Mouse (Mus musculus) heart, embryonic 12.5 days (tissue): Measurements from ENCODE around the gene Fcgr3. TPM values are rescaled to one million over a fixed set of nuclear protein-coding genes. Genes with fewer than 3 reads are reported as not detected.

Experiments used
- ATAC-seq: fragments of 200-750 bp; cut with Nextera tagmentation; 2 replicates; pipeline ENCODE4 v1.8.0; 2017; ENCODE audit warnings: moderate TSS enrichment, moderate library complexity; ENCODE audit not compliant: insufficient number of reproducible peaks, low FRiP score
- H3K27ac ChIP-seq: fragments of 300-500 bp; sonication (generic); 2 replicates; pipeline ENCODE4 v1.5.1; 2016; ENCODE audit warnings: mild to moderate bottlenecking, moderate library complexity; ENCODE audit not compliant: poor library complexity, severe bottlenecking
- H3K27me3 ChIP-seq: fragments of 300-500 bp; sonication (generic); replicated peaks from 2 replicates; pipeline ENCODE4 v1.6.1; 2016; ENCODE audit warnings: mild to moderate bottlenecking, moderate library complexity
- H3K36me3 ChIP-seq: fragments of 300-500 bp; sonication (generic); 2 replicates; pipeline ENCODE4 v1.6.1; 2016; ENCODE audit warnings: mild to moderate bottlenecking, moderate library complexity
- H3K4me1 ChIP-seq: fragments of 300-500 bp; sonication (generic); replicated peaks from 2 replicates; pipeline ENCODE4 v1.6.1; 2016; ENCODE audit warnings: mild to moderate bottlenecking
- H3K4me2 ChIP-seq: fragments of 300-500 bp; sonication (generic); 2 replicates; pipeline ENCODE4 v1.6.1; 2016; ENCODE audit warnings: mild to moderate bottlenecking, moderate library complexity
- H3K4me3 ChIP-seq: fragments of 300-500 bp; sonication (generic); 2 replicates; pipeline ENCODE4 v1.5.1; 2016; ENCODE audit warnings: mild to moderate bottlenecking
- H3K9ac ChIP-seq: fragments of 300-500 bp; sonication (generic); 2 replicates; pipeline ENCODE4 v1.6.1; 2016; ENCODE audit warnings: mild to moderate bottlenecking, moderate library complexity
- H3K9me3 ChIP-seq: fragments of 300-500 bp; sonication (generic); replicated peaks from 2 replicates; pipeline ENCODE4 v1.6.1; 2016; ENCODE audit warnings: mild to moderate bottlenecking, moderate library complexity
- WGBS: fragments of 180-500 bp; shearing (Covaris S2); methylation state at CpG from one replicate; pipeline ENCODE4 v1.1.7; 2016; 5-methylcytosine and 5-hydroxymethylcytosine counted together
- polyA plus RNA-seq: library from polyadenylated mRNA; unstranded; fragments of >200 nt; fragmentation: Nextera tagmentation; extraction: Ambion mirVana; gene quantifications from 2 replicates; pipeline ENCODE4 v1.2.1, GENCODE M21; 2016

Gene Fcgr3
- polyA plus RNA-seq, 1 experiment from 2014 or later, result 3.8 TPM

DNA sequence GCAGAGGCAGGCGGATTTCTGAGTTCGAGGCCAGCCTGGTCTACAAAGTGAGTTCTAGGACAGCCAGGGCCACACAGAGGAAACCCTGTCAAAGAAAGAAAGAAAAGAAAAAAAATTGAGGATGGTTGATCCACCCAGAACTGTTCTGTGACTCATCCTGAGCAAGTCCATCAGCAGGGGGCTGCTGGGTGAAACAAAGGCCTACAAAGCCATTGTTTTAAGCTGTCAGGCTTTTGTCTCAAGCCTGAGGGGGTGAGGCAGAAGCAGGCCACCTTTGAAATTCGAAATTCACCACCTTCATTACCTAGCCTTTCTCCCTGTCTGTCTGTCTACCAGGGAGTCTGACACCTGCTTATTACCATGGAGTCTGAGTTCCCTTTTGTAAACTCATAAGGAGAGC is 18.2 kb downstream of the Fcgr3 start:
- H3K4me3 ChIP-seq, result no peak overlapping the region
- H3K4me2 ChIP-seq, result no peak overlapping the region
- H3K36me3 ChIP-seq, result no peaks in the 10 kb centered on the region
- H3K27ac ChIP-seq, result no peak overlapping the region
- WGBS, result 69% methylated on average over 3 of the region's 3 CpGs
- peaks cover 5% of the 10 kb centered on the region; the same call in 1 of the 2 replicates for H3K4me1 ChIP-seq
- no peaks in the 10 kb centered on the region for H3K9me3 ChIP-seq
- H3K9ac ChIP-seq, result no peak overlapping the region
- no peaks in the 10 kb centered on the region for H3K27me3 ChIP-seq
- no peak for ATAC-seq

DNA sequence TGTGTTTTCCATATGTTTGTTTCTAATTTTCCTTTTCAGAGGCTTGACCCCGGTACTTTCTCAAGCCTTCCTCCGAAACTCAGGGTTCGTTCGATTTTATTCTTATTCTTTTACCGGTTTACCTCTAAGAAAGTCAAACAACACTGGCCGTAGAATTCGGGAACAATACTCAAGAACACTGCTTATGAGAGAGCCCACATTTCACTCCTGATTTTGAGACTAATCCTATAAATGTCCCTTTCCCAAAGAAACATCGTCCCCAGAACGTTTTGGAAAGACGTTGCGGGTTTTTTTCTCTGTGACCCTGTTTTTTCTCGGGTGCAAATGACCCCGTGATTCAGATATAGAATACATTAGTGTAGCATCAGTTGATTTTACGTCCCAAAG is 19.7 kb downstream of the Fcgr3 start:
- H3K9ac ChIP-seq, result peak overlapping the region; percentile 61
- H3K4me2 ChIP-seq, result peak overlapping the region; percentile 67
- no peaks in the 10 kb centered on the region for H3K9me3 ChIP-seq
- H3K27ac ChIP-seq, result no peak overlapping the region
- H3K36me3 ChIP-seq, result no peaks in the 10 kb centered on the region
- ATAC-seq, result no peak
- H3K4me3 ChIP-seq, result peak overlapping the region; percentile 82
- 3% methylated on average over 14 of the region's 14 CpGs for WGBS
- no peaks in the 10 kb centered on the region; the same call in 1 of the 2 replicates for H3K27me3 ChIP-seq
- H3K4me1 ChIP-seq, result peaks cover 5% of the 10 kb centered on the region; the same call in 1 of the 2 replicates

DNA sequence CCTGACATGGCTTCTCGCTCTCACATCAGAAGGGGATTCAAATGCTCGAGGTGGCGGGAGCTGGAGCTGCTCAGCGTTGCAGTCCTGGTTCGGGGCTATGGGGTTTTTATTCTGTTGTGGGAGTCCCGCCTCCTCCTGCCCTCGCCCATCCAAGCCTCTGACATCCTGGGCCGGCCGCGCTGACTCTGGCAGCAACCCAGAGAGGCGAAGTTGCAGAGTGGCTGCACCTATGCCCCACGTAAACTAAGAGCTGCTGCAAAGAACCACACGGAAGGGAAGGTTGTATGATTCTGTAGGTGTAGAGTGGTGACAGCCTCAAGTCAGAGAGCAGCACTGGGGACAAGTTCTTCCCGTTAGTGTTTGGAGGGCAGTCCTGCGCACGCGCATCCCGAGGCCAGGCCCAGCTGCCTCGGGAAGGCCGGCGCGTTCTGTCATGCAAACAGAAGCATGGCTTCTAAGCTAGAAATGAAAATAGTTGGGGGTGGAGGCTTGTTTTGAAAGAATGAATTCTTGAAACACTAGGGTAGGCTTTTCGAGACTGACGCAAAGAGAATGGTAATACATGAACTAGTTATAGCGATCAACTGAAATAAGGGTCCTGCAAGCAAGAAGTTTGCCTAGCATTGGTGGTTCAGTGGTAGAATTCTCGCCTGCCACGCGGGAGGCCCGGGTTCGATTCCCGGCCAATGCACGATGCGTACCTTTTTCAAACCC is 20.2 kb downstream of the Fcgr3 start:
- peak overlapping the region; percentile 73 for H3K9ac ChIP-seq
- under 1% methylated on average over 33 of the region's 33 CpGs for WGBS
- ATAC-seq, result peak; percentile 93
- H3K4me3 ChIP-seq, result peak overlapping the region; percentile 82
- H3K36me3 ChIP-seq, result no peaks in the 10 kb centered on the region
- peak overlapping the region; percentile 82 for H3K27ac ChIP-seq
- no peaks in the 10 kb centered on the region; the same call in 1 of the 2 replicates for H3K27me3 ChIP-seq
- peaks cover 5% of the 10 kb centered on the region; the same call in 1 of the 2 replicates for H3K4me1 ChIP-seq
- H3K4me2 ChIP-seq, result peak overlapping the region; percentile 67
- no peaks in the 10 kb centered on the region for H3K9me3 ChIP-seq

DNA sequence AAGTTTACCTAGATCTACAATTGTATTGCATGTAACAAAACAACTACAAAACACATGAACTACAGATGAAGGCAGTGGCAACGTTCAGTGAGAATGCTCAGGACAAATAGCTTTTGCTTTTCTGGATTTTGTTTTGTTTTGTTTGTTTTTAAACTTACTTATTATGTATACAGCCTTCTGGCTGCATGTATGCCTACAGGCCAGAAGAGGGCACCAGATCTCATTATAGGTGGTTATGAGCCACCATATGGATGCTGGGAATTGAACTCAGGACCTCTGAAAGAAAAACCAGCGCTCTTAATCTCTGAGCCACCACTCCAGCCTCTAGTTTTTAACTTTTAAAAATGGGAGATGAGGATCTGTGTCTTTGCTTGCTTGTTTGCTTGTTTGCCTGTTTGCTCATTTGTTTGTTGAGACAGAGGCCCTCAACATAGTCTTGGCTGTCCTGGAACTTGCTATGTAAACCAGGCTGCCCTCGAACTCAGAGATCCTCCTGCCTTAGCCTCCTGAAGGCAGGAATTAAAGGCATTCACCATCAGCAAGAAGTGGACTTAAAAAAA is 21.1 kb downstream of the Fcgr3 start:
- WGBS, result 67% methylated on average over 3 of the region's 3 CpGs
- no peak for ATAC-seq
- peak overlapping the region; percentile 67 for H3K4me2 ChIP-seq
- H3K27ac ChIP-seq, result no peak overlapping the region
- H3K36me3 ChIP-seq, result no peaks in the 10 kb centered on the region
- peaks cover 5% of the 10 kb centered on the region; the same call in 1 of the 2 replicates for H3K4me1 ChIP-seq
- no peaks in the 10 kb centered on the region; the same call in 1 of the 2 replicates for H3K27me3 ChIP-seq
- H3K9me3 ChIP-seq, result no peaks in the 10 kb centered on the region
- peak overlapping the region; percentile 82 for H3K4me3 ChIP-seq
- no peak overlapping the region for H3K9ac ChIP-seq

GRCm38 (mm10) chr1:171039880-171040279 is 24.9 kb downstream of the Fcgr3 start:
- 79% methylated on average over 7 of the region's 7 CpGs for WGBS
- no peak overlapping the region for H3K4me3 ChIP-seq
- H3K27ac ChIP-seq, result no peak overlapping the region
- H3K4me2 ChIP-seq, result no peak overlapping the region
- peaks cover 4% of the 10 kb centered on the region; the same call in 1 of the 2 replicates for H3K27me3 ChIP-seq
- H3K9ac ChIP-seq, result no peak overlapping the region
- no peak for ATAC-seq
- no peaks in the 10 kb centered on the region for H3K9me3 ChIP-seq
- H3K36me3 ChIP-seq, result no peaks in the 10 kb centered on the region
- peaks cover 3% of the 10 kb centered on the region; the same call in 1 of the 2 replicates for H3K4me1 ChIP-seq

- ATAC-seq, result no peak
- 73% methylated on average over 6 of the region's 6 CpGs for WGBS
- peaks cover 4% of the 10 kb centered on the region; the same call in 1 of the 2 replicates for H3K27me3 ChIP-seq
These were observed 25.6 kb downstream of the Fcgr3 start for GRCm38 (mm10) chr1:171039135-171039534.

DNA sequence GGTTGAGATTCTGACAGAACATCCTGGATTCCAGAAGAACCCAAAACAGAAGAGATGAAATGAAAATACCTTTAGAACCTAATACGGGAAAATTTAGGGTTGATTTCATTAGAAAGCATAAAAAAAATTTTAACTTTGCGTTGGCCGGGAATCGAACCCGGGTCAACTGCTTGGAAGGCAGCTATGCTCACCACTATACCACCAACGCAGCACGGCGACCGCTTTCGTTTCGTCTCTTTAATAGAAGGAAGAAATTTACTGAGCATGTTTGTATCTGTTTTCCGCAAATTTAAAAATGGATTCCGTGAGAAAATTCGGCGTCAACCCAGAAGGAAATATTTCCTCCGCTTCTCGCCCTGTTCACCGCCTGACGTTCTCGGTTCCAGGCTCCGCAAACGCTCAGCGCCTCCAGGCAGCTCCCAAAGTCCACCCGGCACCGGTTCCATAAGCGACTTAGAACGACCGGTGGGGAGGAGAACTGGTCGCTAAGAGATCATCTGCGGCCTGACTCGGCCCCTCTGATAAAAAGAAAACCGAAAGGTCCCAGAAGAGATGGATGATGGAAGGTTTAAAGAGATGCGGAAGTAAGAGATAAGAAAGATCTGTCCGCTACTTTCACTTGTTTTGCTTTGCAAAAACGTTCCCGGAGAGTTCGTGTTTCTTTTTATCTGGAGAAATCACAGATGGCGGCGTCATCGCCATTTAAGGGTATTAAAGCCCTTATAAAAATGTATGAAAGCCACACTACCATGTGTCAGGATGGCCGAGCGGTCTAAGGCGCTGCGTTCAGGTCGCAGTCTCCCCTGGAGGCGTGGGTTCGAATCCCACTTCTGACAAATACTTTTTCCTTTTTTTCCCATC is 26.6 kb downstream of the Fcgr3 start:
- H3K4me1 ChIP-seq, result peaks cover 3% of the 10 kb centered on the region; the same call in 1 of the 2 replicates
- H3K4me2 ChIP-seq, result peak overlapping the region; percentile 61
- under 1% methylated on average over 47 of the region's 47 CpGs for WGBS
- ATAC-seq, result peak; percentile 80
- H3K27me3 ChIP-seq, result peaks cover 9% of the 10 kb centered on the region
- no peaks in the 10 kb centered on the region for H3K36me3 ChIP-seq
- no peaks in the 10 kb centered on the region for H3K9me3 ChIP-seq
- peak overlapping the region; percentile 88 for H3K9ac ChIP-seq
- H3K4me3 ChIP-seq, result peak overlapping the region; percentile 93
- peak overlapping the region; percentile 64 for H3K27ac ChIP-seq

More at GRCm38 (mm10) chr1:171039135-171039534, 25.6 kb downstream of the Fcgr3 start:
- Histone ChIP-seq H3K36me3 (no peaks in the 10 kb centered on the region), H3K9me3 (no peaks in the 10 kb centered on the region), H3K4me1 (peaks cover 3% of the 10 kb centered on the region; the same call in 1 of the 2 replicates), H3K27ac (no peak overlapping the region), H3K9ac (no peak overlapping the region), H3K4me3 (no peak overlapping the region), H3K4me2 (no peak overlapping the region)

GRCm38 (mm10) chr1:171036550-171037324 is 28.0 kb downstream of the Fcgr3 start:
- no peaks in the 10 kb centered on the region for H3K9me3 ChIP-seq
- ATAC-seq, result peak; percentile 77
- peaks cover 22% of the 10 kb centered on the region for H3K27me3 ChIP-seq
- WGBS, result 3% methylated on average over 22 of the region's 22 CpGs
- no peaks in the 10 kb centered on the region for H3K36me3 ChIP-seq
- peaks cover 3% of the 10 kb centered on the region; the same call in 1 of the 2 replicates for H3K4me1 ChIP-seq
- H3K9ac ChIP-seq, result no peak overlapping the region
- peak overlapping the region; percentile 75 for H3K4me2 ChIP-seq
- peak overlapping the region; percentile 52 for H3K4me3 ChIP-seq
- H3K27ac ChIP-seq, result no peak overlapping the region

GRCm38 (mm10) chr1:171035611-171036010 is 29.1 kb downstream of the Fcgr3 start:
- H3K27ac ChIP-seq, result no peak overlapping the region
- 0 out of 2 replicates have a peak, but pooled peaks cover 8% of the 10 kb centered on the region for H3K9me3 ChIP-seq
- H3K4me3 ChIP-seq, result no peak overlapping the region
- 49% methylated on average over 11 of the region's 11 CpGs for WGBS
- peaks cover 3% of the 10 kb centered on the region; the same call in 1 of the 2 replicates for H3K4me1 ChIP-seq
- no peak overlapping the region for H3K9ac ChIP-seq
- no peaks in the 10 kb centered on the region for H3K36me3 ChIP-seq
- H3K27me3 ChIP-seq, result peaks cover 34% of the 10 kb centered on the region
- H3K4me2 ChIP-seq, result peak overlapping the region; percentile 34; the same call in 1 of the 2 replicates
- no peak for ATAC-seq

DNA sequence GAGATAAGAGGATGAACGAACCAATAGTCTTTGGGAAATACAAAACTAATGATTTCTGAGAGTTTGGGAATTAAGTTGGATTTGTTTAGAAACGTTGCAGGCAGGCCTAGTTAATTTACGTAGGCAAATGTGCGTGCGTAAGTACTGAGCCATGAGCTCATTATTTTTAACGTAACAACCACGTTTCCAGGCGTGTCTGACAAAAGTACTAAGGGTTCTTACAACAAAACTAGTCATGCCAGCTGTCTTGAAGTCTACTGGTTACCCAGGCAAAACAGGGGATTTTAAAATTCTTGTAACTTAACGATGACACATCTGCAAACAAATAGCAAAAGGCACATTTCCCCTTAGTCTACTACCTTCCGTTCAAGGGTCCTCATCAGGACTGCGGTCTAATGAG is 30.5 kb downstream of the Fcgr3 start:
- H3K36me3 ChIP-seq, result no peaks in the 10 kb centered on the region
- WGBS, result 6% methylated on average over 11 of the region's 11 CpGs
- H3K9ac ChIP-seq, result no peak overlapping the region
- no peak for ATAC-seq
- peak overlapping the region; percentile 92 for H3K4me2 ChIP-seq
- H3K27me3 ChIP-seq, result peaks cover 44% of the 10 kb centered on the region
- H3K27ac ChIP-seq, result no peak overlapping the region
- H3K9me3 ChIP-seq, result 0 out of 2 replicates have a peak, but pooled peaks cover 9% of the 10 kb centered on the region
- peaks cover 8% of the 10 kb centered on the region; the same call in 1 of the 2 replicates for H3K4me1 ChIP-seq
- H3K4me3 ChIP-seq, result peak overlapping the region; percentile 63
